Mouse (Mus musculus): ENCODE measurements around the gene Sergef.

DNA sequence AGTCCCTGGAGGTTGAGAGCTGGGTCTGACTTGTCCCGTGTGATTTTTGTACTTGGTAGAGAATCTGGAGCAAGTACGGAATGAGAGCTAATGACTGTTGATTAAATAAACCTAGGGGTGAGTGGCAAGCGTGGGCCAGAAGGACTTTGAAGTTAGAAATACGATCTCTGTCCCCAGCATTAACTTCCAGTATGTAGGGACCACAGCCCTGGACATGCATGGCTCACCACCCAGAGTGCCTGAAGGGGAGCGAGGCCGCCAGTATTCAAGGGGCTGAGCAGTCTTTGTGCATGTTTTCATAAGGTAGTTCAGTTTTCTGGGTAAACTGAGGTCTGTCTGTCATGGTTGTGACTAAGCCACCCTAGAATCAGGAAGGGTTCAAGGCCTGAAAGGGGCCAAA, 244.0 kb downstream of the Sergef start:
- TF ChIP-seq CTCF (IDR thresholded peaks at IDR 0.05; ENCODE audit: extremely low read depth, insufficient read depth, low read length), result no peak
- no peak for TF ChIP-seq POLR2A (IDR thresholded peaks at IDR 0.05; ENCODE audit: extremely low read depth, insufficient read depth, low read length)
